Mouse (Mus musculus): ENCODE results near the gene Dnm1.
"Not testable (repeated sequence)": the region's sequence is repeated elsewhere in the genome, so short reads cannot be mapped to it uniquely, and the experiment has no call there.

Gene Dnm1

DNA sequence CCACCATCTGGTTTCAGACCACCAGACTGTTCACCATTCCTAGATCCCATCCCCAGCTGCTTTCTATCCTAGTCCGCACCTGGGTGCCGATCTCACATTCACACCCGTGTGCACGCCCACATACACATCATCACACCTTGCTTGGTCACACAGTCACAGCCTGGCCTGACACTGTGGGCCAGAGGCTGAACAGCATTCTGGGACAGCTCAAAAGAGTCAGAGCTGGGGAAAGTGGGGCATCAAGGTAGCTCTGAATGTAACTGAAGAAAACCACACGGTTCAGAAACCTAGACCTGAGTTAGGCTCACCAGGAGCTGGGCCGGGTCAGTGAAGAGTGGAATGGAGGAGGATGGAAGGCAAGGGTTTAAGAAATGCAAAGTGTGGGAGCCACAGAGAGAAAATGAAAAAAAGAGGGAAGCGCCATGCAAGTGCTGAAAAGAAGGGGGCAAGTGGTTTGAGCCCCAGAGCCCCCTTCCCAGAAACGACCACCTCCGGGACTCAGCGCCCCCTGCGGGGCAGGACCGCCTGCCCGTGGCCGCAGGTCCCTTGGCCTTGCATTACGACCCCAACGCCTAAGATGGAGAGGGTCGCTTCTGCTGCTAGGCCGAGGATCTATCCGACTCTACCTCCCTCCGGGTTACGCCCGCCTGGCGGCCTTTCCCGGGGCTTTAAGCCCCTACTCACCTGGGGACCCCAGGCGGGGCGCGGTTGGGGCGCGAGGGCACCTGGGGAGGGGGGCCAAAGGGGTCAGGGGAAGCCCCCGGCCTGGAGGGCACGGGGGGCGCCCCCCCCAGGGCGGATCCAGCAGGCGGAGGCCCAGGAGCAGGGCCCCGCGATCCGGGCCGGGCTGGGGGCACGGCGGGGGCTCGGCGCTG is 41.5 kb downstream of the Dnm1 start:
- DNase-seq (ENCODE audit: low spot score in 2 of 2): no peak

DNA sequence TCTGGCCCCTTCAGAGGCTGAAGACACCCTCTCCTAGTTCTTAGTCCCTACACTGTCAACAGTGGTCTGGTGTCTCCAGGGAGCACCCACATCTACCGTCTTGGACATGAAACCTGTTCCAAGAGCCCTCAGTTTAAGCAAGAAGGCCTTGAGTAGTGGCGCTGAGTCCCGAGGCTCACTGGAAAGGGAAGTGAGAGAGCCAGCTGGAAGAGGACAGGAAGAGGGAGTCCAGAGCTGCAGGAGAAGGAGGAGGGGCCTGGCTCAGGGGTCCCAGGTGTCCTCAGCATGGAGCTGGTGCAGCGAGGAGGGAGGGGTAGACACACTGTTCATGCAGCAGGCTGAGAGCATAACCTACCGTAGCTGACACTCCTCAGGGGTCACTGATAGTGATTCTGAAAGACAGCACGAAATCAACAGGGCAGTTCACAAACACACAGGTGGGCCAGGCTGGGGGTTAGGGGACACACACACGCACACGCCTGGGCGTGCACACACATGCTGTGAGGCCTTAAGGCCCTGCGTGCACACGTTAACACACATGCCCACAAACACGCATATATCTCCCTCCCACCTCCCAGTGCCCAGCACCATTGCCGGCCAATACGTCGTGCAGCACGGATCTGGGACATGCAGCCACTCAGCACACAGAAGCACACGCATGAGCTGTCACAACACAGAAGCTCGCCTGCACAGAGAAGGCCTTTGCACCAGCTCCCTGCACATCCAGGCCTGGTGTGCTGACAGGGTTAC is 42.9 kb downstream of the Dnm1 start:
- DNase-seq (ENCODE audit: low spot score in 2 of 2): no peak

DNA sequence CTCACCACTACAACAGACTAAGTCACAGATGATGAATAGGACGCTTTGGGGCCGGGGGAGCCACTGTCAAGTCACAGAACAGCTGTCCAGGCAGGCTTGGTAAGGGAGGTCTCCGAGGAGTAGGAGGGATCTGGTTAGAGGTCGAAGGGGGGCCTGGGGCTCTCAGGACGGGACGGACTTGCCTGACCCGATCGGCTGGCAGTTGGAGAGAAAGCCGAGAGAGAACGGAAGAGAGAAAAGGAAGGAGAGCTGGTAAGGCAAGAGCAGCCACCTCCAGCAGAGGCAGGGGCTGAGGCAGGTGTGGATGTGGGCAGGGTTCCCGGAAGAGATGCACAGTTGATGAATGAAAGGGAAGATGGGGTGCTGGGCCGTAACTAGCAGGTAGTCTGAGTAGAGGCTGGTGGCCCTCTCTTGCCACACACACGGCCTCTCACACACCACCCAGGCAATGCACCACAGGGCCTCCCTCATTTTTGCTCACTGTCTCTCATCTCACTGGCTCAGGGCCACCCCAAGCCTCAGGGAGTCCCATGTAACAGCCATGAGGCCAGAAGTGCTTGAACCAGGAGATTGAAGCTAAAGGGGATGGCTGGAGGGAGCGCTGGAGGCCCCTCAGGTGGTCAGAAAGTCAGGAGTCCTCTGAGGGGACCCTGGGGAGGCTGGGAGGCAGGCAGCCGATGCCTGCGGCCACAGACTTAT is 44.1 kb downstream of the Dnm1 start:
- DNase-seq (ENCODE audit: low spot score in 2 of 2): no peak

GRCm38 (mm10) chr2:32307941-32308760 is 45.0 kb downstream of the Dnm1 start:
- DNase-seq (ENCODE audit: low spot score in 2 of 2): peak in 1 of 2 experiments; percentile 70

DNA sequence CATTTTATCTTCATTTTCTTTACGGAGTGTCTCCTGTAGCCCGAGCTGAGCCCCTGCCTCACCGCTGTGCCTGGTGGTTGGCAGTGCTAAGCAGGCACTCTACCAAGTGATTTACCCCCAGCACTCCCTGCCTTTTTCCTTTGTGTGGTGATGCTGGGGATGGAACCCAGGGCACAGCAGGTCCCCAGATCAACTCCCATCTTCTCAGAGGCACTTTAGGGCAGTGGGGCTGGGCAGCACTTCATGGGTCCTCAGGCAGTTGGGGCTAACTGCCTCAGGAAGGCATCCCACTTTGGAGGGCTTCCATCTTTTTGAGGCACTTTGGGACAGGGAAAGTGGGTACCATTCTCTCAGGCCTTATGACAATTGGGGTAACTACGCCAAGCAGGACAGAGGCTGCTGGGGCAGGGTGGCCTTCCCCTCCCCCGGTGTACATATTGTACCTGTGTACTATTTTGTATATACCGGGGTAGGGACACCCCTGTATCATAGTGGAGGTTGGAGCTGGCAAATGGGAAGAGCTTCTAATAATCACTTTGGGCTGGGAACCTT is 45.8 kb downstream of the Dnm1 start:
- DNase-seq (ENCODE audit: low spot score in 2 of 2): no peak

DNA sequence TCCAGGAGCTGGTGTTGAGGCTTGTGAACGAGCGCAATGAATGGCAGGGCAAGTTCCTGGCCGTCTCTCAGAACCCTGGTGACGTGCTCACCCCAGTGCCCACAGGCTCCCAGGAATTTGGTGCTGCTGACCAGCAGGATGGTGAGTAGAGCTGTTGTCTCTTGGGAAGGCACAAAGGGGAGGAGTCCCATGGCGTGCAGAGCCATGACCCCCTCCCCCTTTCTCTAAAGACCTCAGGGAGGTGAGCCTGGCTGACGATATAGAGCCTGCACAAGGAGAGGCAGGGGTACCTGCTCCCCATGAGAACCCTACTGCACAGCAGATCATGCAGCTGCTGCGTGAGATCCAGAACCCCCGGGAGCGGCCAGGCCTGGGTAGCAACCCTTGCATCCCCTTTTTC is 47.0 kb downstream of the Dnm1 start:
- DNase-seq (ENCODE audit: low spot score in 2 of 2): no peak

- no peak for DNase-seq (ENCODE audit: low spot score in 2 of 2)
Measured at GRCm38 (mm10) chr2:32305668-32306067, 47.5 kb downstream of the Dnm1 start.

GRCm38 (mm10) chr2:32304145-32304832 is 48.8 kb downstream of the Dnm1 start:
- DNase-seq (ENCODE audit: low spot score in 2 of 2): no peak

GRCm38 (mm10) chr2:32302952-32303351 is 50.2 kb downstream of the Dnm1 start:
- no peak for DNase-seq (ENCODE audit: low spot score in 2 of 2)

DNA sequence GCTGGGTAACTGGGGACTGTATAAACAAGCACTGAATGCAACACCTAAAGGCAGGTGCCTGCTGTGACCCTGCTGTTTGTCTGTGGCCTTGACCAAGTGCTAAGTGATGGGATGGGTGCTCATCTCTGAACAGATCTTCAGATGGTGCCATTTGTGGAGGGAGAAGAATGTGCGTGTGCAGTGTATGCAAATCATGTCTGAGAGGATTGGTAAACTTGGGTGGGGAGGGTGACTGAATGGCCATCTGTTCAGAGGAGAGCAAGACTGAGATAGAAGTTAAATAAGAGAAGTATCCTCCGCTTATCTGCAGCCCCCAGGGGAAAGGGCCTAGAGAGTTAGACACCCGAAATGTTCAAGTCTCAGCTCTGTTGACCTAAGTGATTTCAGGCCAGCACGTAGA is 53.7 kb downstream of the Dnm1 start:
- no peak for DNase-seq (ENCODE audit: low spot score in 2 of 2)

- DNase-seq (ENCODE audit: low spot score in 2 of 2): not testable (repeated sequence)
Measured at GRCm38 (mm10) chr2:32295842-32296241, 57.3 kb downstream of the Dnm1 start.

- DNase-seq (ENCODE audit: low spot score in 2 of 2): no peak
Measured at GRCm38 (mm10) chr2:32295285-32295684, 57.9 kb downstream of the Dnm1 start.

- DNase-seq (ENCODE audit: low spot score in 2 of 2): no peak
Measured at GRCm38 (mm10) chr2:32294348-32294747, 58.8 kb downstream of the Dnm1 start.

- DNase-seq (ENCODE audit: low spot score in 2 of 2): no peak
Measured at GRCm38 (mm10) chr2:32289578-32289977, 63.6 kb downstream of the Dnm1 start.

DNA sequence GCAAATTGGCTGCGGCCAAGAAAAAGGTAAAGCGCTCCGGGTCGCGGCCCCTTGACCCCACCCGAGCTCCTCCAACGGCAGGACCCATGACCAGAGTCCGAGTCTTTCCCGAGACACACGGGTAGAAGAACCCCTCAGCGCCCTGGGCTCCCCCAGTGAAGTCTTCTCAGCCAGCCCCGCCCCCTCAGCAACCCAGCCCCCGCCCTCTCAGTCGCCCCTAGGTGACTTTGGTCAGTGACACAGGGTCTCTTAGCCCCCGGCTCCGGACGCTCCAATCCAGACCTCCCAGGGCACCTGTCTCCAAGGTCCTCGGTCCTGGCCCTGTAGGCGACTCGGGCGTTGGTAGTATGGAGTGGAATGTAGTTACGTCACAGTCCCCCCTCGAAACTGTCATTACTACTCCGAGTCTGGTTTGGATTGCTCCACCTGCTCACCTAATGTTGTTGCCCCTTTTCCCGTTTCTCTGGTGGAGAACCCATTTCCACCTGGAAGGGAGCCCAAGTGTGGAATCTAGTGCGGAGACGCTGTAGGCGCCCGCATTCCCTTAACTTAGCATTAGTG is 64.7 kb downstream of the Dnm1 start:
- no peak for DNase-seq (ENCODE audit: low spot score in 2 of 2)

GRCm38 (mm10) chr2:32287923-32288367 is 65.2 kb downstream of the Dnm1 start, which contains the start of gene Swi5:
Swi5 (minus strand) TSS chr2:32288075.
- peak; percentile 93 for DNase-seq (ENCODE audit: low spot score in 2 of 2)

GRCm38 (mm10) chr2:32287334-32287840 is 65.8 kb downstream of the Dnm1 start, which contains the start of gene Golga2:
Golga2 (plus strand) TSS chr2:32287384.
- no peak for DNase-seq (ENCODE audit: low spot score in 2 of 2)

GRCm38 (mm10) chr2:32283986-32284385 is 69.2 kb downstream of the Dnm1 start:
- DNase-seq (ENCODE audit: low spot score in 2 of 2): no peak

DNA sequence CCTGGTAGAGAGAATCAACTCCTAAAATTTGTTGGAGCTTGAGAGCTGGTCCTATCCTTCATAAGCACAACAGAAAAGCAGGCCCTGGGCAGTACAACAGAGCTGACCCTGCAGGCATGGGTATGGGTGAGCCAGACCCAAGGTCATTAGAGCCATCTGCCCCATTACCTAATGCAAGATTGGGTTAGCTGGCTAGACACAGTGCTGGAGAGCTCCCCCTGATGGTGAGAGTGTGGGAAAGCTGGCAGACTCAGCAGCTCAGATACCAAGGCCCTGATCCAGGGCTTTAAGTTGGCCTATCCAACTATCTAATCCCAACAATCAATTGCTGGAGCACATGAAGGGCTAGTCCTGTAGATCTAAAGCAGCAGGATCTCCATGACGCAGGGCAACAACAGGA is 70.4 kb downstream of the Dnm1 start:
- DNase-seq (ENCODE audit: low spot score in 2 of 2): no peak

- no peak for DNase-seq (ENCODE audit: low spot score in 2 of 2)
Measured at GRCm38 (mm10) chr2:32282289-32282688, 70.8 kb downstream of the Dnm1 start.

All from frontal cortex, postnatal 25 days (tissue).